Mouse (Mus musculus): ENCODE results near the gene Mydgf. TPM values are rescaled to one million over a fixed set of nuclear protein-coding genes. Genes with fewer than 3 reads are reported as not detected.
A peak's percentile ranks its signal among the peaks of the same experiment; 100 is the strongest.

Mydgf gene
- polyA plus RNA-seq, 1 experiment from 2014 or later = 80.7 TPM

DNA sequence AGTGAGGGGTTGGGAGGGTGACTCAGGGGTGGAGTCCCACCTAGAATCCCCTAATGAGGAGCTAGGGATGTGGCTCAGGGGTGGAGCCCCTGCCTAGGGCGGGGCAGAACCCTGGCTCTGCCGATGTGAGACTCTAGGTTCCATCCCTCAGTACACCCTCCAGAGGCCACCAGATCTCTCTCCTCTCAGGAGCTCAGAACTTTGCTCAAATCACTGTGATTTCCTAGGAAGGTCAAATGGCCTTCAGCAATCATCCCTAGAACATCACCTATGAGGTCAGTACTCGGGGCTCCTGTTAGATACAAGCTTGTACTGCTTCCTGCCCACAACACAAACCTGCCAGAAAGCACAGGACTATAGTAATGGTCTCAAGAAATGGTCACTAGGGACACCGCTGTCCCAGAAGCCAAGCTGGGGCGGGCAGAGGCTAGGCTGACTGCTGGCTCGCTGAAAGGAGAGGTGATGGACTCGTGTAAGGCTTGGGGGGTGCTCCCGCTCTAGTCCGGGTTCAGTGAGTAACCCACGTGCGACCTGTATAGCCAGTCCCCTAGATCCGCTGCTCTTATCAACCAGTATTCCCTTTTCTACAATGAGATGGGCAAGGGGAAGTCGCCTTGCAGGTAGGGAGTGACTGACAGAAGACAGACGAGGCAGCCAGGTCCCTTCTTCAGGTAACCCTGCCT is 604 bp downstream of the Mydgf start:
- H3K4me3 ChIP-seq = peak overlapping the region; percentile 91
- H3K36me3 ChIP-seq = peaks cover 62% of the 10 kb centered on the region
- H3K27ac ChIP-seq = peak overlapping the region; percentile 84
- H3K9me3 ChIP-seq (replicated peaks) = no peaks in the 10 kb centered on the region
- H3K4me1 ChIP-seq = peaks cover 30% of the 10 kb centered on the region
- H3K27me3 ChIP-seq (ENCODE audit: low read depth, poor library complexity, severe bottlenecking) = no peaks in the 10 kb centered on the region
- 2% methylated on average over 14 of the region's 14 CpGs for WGBS
- no peak for DNase-seq (ENCODE audit: low spot score)

DNA sequence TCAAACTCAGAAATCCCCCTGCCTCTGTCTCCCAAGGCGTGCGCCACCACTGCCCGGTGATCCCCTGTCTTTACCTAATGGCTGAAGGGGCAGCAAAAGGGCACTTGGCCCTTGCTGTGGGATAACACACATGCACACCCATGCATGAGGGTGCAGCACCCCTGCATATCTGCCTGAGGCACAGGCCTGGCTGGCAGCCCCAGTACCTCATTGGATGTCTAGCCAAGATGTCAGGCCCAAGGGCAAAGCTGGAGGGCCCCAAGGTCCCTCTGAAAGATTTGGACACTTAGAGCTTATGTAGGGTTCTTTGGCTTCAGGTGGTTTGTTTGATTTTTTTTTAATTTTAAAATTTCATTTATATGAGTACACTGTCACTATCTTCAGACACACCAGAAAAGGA is 8.3 kb downstream of the Mydgf start:
- Histone ChIP-seq H3K36me3 (peaks cover 61% of the 10 kb centered on the region), H3K4me3 (no peak overlapping the region), H3K4me1 (peaks cover 8% of the 10 kb centered on the region), H3K27ac (no peak overlapping the region), H3K27me3 (ENCODE audit: low read depth, poor library complexity, severe bottlenecking) (no peaks in the 10 kb centered on the region), H3K9me3 (replicated peaks) (no peaks in the 10 kb centered on the region)
- no peak for DNase-seq (ENCODE audit: low spot score)
- WGBS = 91% methylated on average over 3 of the region's 3 CpGs

DNA sequence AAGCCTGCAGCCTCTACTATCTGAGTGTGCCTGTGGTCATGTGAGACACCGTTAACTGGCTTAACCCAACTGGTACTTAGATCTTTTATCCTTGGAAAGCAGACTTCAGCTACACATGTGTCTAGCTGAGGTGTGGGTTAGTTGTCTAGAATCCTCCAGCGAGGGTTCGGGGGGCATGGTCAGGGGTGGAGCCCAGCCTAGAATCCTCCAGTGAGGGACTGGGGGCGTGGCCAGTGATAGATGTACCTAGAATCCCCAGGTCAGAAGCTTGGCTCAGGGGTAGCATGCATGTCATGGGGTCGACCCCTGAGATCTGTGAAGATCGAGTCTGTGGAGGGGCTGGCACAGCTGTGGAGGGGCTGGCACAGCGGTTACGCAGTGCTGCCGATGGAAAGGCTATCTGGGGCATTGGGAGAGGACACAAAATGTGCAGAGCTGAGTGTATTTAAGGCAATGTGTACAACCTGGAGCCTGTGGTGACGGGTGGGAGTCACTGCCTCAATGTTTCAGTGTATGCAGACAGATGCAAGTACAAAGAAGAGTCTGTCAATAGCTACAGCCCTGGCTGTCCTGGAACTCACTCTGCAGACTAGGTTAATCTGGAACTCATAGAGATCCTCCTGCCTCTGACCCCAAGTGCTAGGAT is 10.2 kb downstream of the Mydgf start:
- Histone ChIP-seq H3K4me3 (no peak overlapping the region), H3K4me1 (peaks cover 16% of the 10 kb centered on the region), H3K9me3 (replicated peaks) (no peaks in the 10 kb centered on the region), H3K27me3 (ENCODE audit: low read depth, poor library complexity, severe bottlenecking) (no peaks in the 10 kb centered on the region), H3K36me3 (peaks cover 42% of the 10 kb centered on the region), H3K27ac (no peak overlapping the region)
- 53% methylated on average over 10 of the region's 10 CpGs for WGBS
- DNase-seq (ENCODE audit: low spot score) = no peak

DNA sequence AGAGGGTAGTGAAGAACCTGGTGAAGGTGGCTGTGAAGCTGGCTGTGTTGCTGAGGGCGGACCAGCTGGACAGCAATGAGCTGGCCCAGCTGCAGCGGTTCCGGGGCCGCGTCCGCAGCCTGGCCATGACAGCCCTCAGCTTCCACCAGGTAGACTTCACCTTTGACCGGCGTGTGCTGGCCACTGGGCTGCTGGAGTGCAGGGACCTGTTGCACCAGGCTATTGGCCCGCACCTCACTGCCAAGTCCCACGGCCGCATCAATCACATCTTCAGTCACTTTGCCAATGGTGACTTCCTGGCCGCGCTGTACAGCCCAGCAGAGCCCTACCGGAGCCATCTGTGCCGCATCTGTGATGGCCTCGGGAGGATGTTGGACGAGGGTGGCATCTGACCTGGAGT is 11.8 kb downstream of the Mydgf start:
- Histone ChIP-seq H3K36me3 (peaks cover 26% of the 10 kb centered on the region), H3K4me1 (peaks cover 16% of the 10 kb centered on the region), H3K27me3 (ENCODE audit: low read depth, poor library complexity, severe bottlenecking) (no peaks in the 10 kb centered on the region), H3K27ac (0 out of 2 replicates have a peak overlapping the region, but pooled peaks have one; percentile 42), H3K4me3 (no peak overlapping the region), H3K9me3 (replicated peaks) (no peaks in the 10 kb centered on the region)
- DNase-seq (ENCODE audit: low spot score) = no peak
- 92% methylated on average over 17 of the region's 17 CpGs for WGBS

DNA sequence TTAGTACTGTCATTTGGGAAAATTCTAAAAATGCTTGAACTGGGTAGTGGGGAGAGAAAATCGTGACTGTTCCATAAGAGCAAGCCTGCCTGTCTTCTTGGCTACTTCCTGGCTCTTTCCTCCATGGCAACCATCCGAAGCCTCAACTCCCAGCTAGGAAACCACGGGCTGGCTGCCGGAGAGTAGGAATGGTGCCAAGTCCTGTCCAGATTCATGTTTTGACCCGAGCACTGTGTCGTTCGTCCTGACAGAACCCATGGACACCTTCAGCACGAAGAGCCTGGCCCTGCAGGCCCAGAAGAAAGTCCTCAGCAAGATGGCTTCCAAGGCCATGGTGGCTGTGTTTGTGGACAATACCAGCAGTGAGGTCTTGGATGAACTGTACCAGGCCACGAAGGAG is 12.3 kb downstream of the Mydgf start:
- H3K9me3 ChIP-seq (replicated peaks) = no peaks in the 10 kb centered on the region
- WGBS = 86% methylated on average over 9 of the region's 9 CpGs
- no peaks in the 10 kb centered on the region for H3K27me3 ChIP-seq (ENCODE audit: low read depth, poor library complexity, severe bottlenecking)
- H3K4me1 ChIP-seq = peaks cover 16% of the 10 kb centered on the region
- peaks cover 22% of the 10 kb centered on the region for H3K36me3 ChIP-seq
- DNase-seq (ENCODE audit: low spot score) = no peak
- H3K27ac ChIP-seq = 0 out of 2 replicates have a peak overlapping the region, but pooled peaks have one; percentile 42
- H3K4me3 ChIP-seq = no peak overlapping the region

DNA sequence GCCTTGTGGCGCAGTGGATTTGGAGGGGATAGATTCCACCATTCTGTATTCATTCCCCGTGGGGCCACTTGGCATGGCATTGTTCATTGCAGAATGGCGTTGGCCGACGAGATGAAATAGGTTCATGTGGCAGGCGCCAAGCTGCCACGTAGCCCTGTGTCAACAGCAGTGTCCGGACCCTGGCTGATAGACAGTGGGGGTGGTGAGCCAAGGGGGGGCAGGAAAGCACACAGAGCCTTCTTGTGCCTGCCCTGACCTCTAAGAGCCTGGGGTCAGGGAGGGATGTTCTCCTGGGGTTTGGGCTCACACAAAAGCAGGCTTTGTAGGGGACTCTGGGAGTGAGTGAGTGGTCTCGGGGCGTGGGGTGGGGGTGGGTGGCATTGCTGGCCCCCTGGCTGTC is 13.1 kb downstream of the Mydgf start:
- no peak overlapping the region for H3K4me3 ChIP-seq
- no peak for DNase-seq (ENCODE audit: low spot score)
- no peaks in the 10 kb centered on the region for H3K27me3 ChIP-seq (ENCODE audit: low read depth, poor library complexity, severe bottlenecking)
- peaks cover 16% of the 10 kb centered on the region for H3K4me1 ChIP-seq
- H3K27ac ChIP-seq = peak overlapping the region; percentile 61
- no peaks in the 10 kb centered on the region for H3K9me3 ChIP-seq (replicated peaks)
- H3K36me3 ChIP-seq = peaks cover 14% of the 10 kb centered on the region
- 81% methylated on average over 10 of the region's 10 CpGs for WGBS

DNA sequence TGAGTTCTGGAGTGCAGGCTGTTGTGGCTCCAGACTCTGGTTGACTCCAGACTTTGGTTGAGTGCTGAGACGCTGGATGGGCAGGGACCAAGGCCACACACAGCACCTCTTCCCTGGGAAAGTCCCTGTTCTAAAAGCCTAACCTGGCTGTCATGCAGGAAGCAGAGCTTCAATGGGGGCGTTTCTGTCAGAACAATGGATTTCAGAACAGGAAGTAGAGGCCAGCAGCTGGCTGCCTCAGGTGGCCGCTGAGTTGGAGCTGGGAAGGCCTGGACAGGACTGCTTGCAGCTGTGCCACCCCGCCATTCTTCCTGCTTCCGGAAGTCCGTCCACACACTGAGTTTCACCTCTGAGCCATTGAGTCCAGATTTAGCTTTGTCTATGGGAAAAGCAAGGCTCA is 13.9 kb downstream of the Mydgf start:
- Histone ChIP-seq H3K27ac (peak overlapping the region; percentile 61), H3K36me3 (peaks cover 6% of the 10 kb centered on the region), H3K27me3 (ENCODE audit: low read depth, poor library complexity, severe bottlenecking) (no peaks in the 10 kb centered on the region), H3K4me3 (no peak overlapping the region), H3K9me3 (replicated peaks) (no peaks in the 10 kb centered on the region), H3K4me1 (peaks cover 16% of the 10 kb centered on the region)
- 76% methylated on average over 6 of the region's 6 CpGs for WGBS
- peak; percentile 41 for DNase-seq (ENCODE audit: low spot score)

DNA sequence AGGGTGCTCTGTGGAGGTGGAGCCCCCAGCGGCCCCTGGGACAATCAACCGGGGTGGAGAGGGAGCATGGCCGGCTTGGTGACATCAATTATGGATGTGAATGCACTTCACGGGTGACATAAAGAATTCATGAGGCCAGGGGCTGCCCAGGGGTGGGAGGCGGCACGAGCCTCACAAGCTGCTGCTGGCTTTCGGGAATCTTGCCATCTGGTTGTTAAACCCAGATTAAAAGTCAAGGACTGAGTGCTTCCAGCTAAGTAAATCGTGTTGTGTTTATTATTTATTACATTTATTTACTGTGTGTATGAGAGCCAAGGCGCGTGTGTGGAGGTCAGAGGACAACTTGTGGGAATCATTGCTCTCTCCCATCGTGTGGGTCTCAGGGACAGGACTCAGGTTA is 18.0 kb downstream of the Mydgf start:
- peaks cover 29% of the 10 kb centered on the region for H3K4me1 ChIP-seq
- H3K9me3 ChIP-seq (replicated peaks) = no peaks in the 10 kb centered on the region
- WGBS = 74% methylated on average over 11 of the region's 11 CpGs
- H3K4me3 ChIP-seq = no peak overlapping the region
- H3K27me3 ChIP-seq (ENCODE audit: low read depth, poor library complexity, severe bottlenecking) = peaks cover 12% of the 10 kb centered on the region
- no peaks in the 10 kb centered on the region for H3K36me3 ChIP-seq
- DNase-seq (ENCODE audit: low spot score) = no peak
- H3K27ac ChIP-seq = no peak overlapping the region

DNA sequence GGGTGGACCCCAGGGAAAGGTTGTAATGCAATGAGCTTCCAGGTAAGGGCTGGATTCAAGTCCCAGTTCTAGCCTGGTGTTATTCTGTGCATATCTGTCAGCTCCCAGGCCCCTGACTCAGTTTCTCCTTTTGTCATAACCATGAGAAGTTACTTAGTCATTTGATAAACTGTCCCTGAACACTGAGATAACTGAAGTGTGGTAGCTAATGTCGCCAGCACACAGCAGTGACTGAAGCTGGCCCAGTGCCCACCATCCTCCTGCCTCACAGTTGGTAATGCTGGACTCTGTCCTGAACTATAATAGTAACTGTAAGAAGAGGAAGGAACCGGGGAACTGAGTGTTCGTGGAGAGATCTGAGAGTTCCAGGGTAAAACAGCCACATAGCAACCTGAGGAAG is 19.2 kb downstream of the Mydgf start:
- Histone ChIP-seq H3K4me1 (peaks cover 18% of the 10 kb centered on the region), H3K9me3 (replicated peaks) (no peaks in the 10 kb centered on the region), H3K27ac (no peak overlapping the region), H3K4me3 (no peak overlapping the region), H3K36me3 (no peaks in the 10 kb centered on the region), H3K27me3 (ENCODE audit: low read depth, poor library complexity, severe bottlenecking) (peaks cover 17% of the 10 kb centered on the region)
- no peak for DNase-seq (ENCODE audit: low spot score)
- WGBS = 85% methylated on average over 3 of the region's 3 CpGs

DNA sequence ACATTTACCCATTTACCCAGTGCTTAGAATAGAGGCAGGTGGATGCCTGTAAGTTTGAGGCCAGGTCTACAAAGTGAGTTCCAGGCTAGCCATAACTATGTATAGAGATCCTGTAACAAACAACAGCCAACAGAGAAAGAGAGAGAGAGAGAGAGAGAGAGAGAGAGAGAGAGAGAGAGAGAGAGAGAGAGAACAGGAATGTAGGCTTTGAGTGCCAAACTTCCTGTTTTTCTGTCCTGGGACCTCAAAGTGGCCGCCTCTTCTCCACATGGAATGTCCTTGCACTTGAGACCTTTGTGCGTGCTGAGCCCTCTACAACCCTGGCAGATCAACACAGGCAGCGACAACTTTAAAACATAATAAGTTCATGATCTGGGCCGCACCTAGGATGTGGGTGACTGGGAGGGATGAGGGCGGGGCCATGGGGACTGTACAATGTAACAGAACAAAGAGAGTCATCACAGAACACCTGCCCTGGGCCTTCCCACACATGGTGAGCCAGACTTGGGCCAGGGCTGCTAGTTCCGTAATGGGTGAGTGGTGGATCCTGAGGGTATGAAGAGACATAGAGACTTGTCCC is 20.1 kb downstream of the Mydgf start:
- 0 out of 2 replicates have a peak overlapping the region, but pooled peaks have one; percentile 74 for H3K27ac ChIP-seq
- H3K4me3 ChIP-seq = peak overlapping the region; percentile 57; the same call in 1 of the 2 replicates

DNA sequence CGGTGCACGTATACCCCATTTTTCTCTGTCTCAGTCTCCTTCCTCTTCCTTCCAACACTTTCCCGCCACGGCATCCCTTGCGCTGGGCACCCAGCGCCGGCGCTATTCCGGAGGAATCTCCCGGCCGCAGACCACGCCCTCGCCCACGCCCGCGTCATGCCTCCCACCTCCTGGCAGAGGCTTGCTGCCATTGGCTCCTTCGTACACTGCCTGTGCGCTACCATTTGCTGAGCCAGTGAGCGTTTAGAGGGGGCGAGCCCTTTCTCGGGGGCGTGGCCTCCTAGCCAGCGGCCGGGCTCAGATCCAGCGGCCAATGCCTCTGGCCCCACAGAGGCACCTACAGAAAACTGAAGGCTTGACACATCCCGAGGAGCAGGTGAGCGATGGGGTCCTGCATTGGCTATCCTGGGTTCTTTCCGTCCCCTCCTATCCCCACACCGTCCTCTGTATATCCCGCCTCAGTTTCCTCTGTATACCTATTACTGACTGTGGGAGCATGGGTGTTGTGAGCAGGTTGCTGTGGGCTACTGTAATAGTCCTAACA is 21.4 kb downstream of the Mydgf start, which contains the start of gene Tnfaip8l1:
Gene Tnfaip8l1 (plus strand): TSS at position 247 of the 544 bp plus-strand sequence.
- peak within 1 kb of the TSS; percentile 74 for H3K27ac ChIP-seq
- 2% methylated on average over 30 of the region's 30 CpGs for WGBS
- H3K4me3 ChIP-seq = peak within 1 kb of the TSS; percentile 57
- DNase-seq (ENCODE audit: low spot score) = peak; percentile 93
- H3K36me3 ChIP-seq = no peaks in the 10 kb centered on the region
- no peaks in the 10 kb centered on the region for H3K9me3 ChIP-seq (replicated peaks)
- H3K4me1 ChIP-seq = peaks cover 18% of the 10 kb centered on the region
- H3K27me3 ChIP-seq (ENCODE audit: low read depth, poor library complexity, severe bottlenecking) = peaks cover 39% of the 10 kb centered on the region

More for the DNA sequence above, 20.1 kb downstream of the Mydgf start:
- peaks cover 18% of the 10 kb centered on the region for H3K4me1 ChIP-seq
- DNase-seq (ENCODE audit: low spot score) = no peak
- H3K9me3 ChIP-seq (replicated peaks) = no peaks in the 10 kb centered on the region
- 78% methylated on average over 6 of the region's 6 CpGs for WGBS
- H3K36me3 ChIP-seq = no peaks in the 10 kb centered on the region
- H3K27me3 ChIP-seq (ENCODE audit: low read depth, poor library complexity, severe bottlenecking) = peaks cover 26% of the 10 kb centered on the region

DNA sequence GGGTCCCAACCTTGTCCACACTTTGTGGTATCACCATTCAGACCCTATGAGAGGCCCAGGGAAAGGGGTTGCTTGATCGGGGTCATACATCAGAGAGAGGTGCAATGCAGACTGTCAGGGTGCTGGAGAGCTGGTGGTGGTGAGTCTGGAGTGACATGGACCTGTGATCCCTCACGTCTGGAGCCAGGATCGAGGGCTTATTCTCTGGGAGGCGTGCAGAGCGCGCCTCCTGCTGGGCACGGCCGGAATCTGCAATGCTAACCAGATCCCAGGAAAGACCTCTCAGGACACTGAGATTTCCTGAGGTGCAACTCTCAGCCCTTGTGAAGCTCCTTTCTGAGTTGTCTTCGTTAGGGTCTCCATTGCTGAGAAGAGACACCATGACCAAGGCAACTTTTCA is 24.0 kb downstream of the Mydgf start:
- 4% methylated on average over 9 of the region's 9 CpGs for WGBS
- H3K27ac ChIP-seq = no peak overlapping the region
- DNase-seq (ENCODE audit: low spot score) = peak; percentile 81
- H3K36me3 ChIP-seq = no peaks in the 10 kb centered on the region
- peaks cover 65% of the 10 kb centered on the region for H3K27me3 ChIP-seq (ENCODE audit: low read depth, poor library complexity, severe bottlenecking)
- no peaks in the 10 kb centered on the region for H3K9me3 ChIP-seq (replicated peaks)
- peaks cover 18% of the 10 kb centered on the region for H3K4me1 ChIP-seq
- H3K4me3 ChIP-seq = no peak overlapping the region

DNA sequence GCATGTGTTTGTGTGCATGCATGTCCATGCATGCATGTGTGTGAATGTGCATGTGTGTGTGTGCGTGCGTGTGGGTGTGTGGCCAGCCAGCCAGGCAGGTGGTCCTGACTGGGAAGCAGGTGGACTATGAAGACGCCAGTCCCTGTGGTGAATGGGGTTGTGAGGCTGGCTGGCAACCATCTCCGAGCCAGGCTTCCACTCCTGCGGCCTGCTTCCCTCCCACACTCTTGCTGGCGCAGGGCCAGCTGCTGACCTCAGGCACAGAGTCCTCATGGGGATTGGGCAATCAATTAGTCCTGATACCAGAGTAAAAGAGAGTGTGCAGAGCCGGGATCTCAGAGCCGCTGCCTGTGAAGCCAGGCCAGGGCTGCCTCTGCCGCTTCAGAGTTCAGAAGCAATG is 30.1 kb downstream of the Mydgf start:
- WGBS = 62% methylated on average over 9 of the region's 9 CpGs
- peaks cover 95% of the 10 kb centered on the region for H3K27me3 ChIP-seq (ENCODE audit: low read depth, poor library complexity, severe bottlenecking)
- no peak overlapping the region for H3K4me3 ChIP-seq
- H3K36me3 ChIP-seq = no peaks in the 10 kb centered on the region
- DNase-seq (ENCODE audit: low spot score) = peak; percentile 57
- no peaks in the 10 kb centered on the region for H3K9me3 ChIP-seq (replicated peaks)
- H3K4me1 ChIP-seq = peaks cover 15% of the 10 kb centered on the region
- no peak overlapping the region for H3K27ac ChIP-seq

Measured in limb, embryonic 10.5 days (tissue).